Mouse (Mus musculus) cerebellum, adult 2 months (tissue): ENCODE results near the gene Arhgef15. TPM values are rescaled to one million over a fixed set of nuclear protein-coding genes. Genes with fewer than 3 reads are reported as not detected.
A peak's percentile ranks its signal among the peaks of the same experiment; 100 is the strongest.
"Not testable (repeated sequence)": the region's sequence is repeated elsewhere in the genome, so short reads cannot be mapped to it uniquely, and the experiment has no call there.

Experiments
- DNase-seq, 2 experiments: peaks; one replicate each; pipeline ENCODE4 v3.0.0; 2021
- H3K27ac ChIP-seq: fragments of 200-500 bp; 2 replicates; pipeline ENCODE4 v1.5.1; 2012; ENCODE audit warnings: low read length, control low read depth, inconsistent platforms; ENCODE audit not compliant: insufficient read depth
- H3K27me3 ChIP-seq: fragments of 200-500 bp; 2 replicates; pipeline ENCODE4 v1.6.1; 2012; ENCODE audit warnings: inconsistent platforms, mild to moderate bottlenecking, low read length, moderate library complexity; ENCODE audit not compliant: control insufficient read depth, insufficient read depth
- H3K4me1 ChIP-seq: fragments of 200-500 bp; 2 replicates; pipeline ENCODE4 v1.6.1; 2011; ENCODE audit warnings: low read length; ENCODE audit not compliant: control insufficient read depth, insufficient read depth
- H3K4me3 ChIP-seq: fragments of 200-500 bp; replicated peaks from 2 replicates; pipeline ENCODE3; 2011; ENCODE audit warnings: mild to moderate bottlenecking, low read depth, low read length, control low read depth; ENCODE audit not compliant: insufficient read depth
- CTCF ChIP-seq: fragments of 200-500 bp; IDR thresholded peaks from 2 replicates; pipeline ENCODE4 v1.5.1; 2011; ENCODE audit warnings: low read depth, mild to moderate bottlenecking, control low read depth, low read length, moderate library complexity, borderline replicate concordance; ENCODE audit not compliant: insufficient read depth
- POLR2A ChIP-seq: fragments of 200-500 bp; IDR thresholded peaks from 2 replicates; pipeline ENCODE4 v1.6.1; 2011; ENCODE audit warnings: low read length, control low read depth, borderline replicate concordance; ENCODE audit not compliant: insufficient read depth
- WGBS: fragments of 180-500 bp; shearing (Covaris S2); methylation state at CpG from one replicate; pipeline ENCODE4 v1.1.7; 2018; 5-methylcytosine and 5-hydroxymethylcytosine counted together
- polyA plus RNA-seq: library from polyadenylated mRNA; depleted of rRNA; stranded (reverse); fragments of >200 nt; gene quantifications from 2 replicates; pipeline ENCODE4 v1.2.3, GENCODE M21; 2012

The Arhgef15 gene
- polyA plus RNA-seq, 1 experiment = 34.7 TPM

- H3K4me1 ChIP-seq = peaks cover 16% of the 10 kb centered on the region
- peak; percentile 85 to 86 for DNase-seq
- TF ChIP-seq POLR2A = 0 out of 2 replicates have a peak, but pooled peaks have one; percentile 36
- H3K27me3 ChIP-seq, H3K27ac ChIP-seq: not testable (repeated sequence)
- under 1% methylated on average over 38 of the region's 38 CpGs for WGBS
- peak overlapping the region; percentile 84 for H3K4me3 ChIP-seq
These were observed 16.2 kb upstream of the Arhgef15 start for GRCm38 (mm10) chr11:68973250-68974058.

- no peak for TF ChIP-seq POLR2A
- TF ChIP-seq CTCF = no peak
- no peak for DNase-seq
- no peak overlapping the region for H3K4me3 ChIP-seq
- 58% methylated on average over 4 of the region's 4 CpGs for WGBS
- H3K27me3 ChIP-seq = no peaks in the 10 kb centered on the region
- peaks cover 16% of the 10 kb centered on the region for H3K4me1 ChIP-seq
- no peak overlapping the region for H3K27ac ChIP-seq
These were observed 13.0 kb upstream of the Arhgef15 start for GRCm38 (mm10) chr11:68970232-68970631.

GRCm38 (mm10) chr11:68968752-68969151, 11.5 kb upstream of the Arhgef15 start:
- H3K4me3 ChIP-seq = no peak overlapping the region
- DNase-seq = no peak
- no peak for TF ChIP-seq CTCF
- TF ChIP-seq POLR2A = no peak
- H3K27me3 ChIP-seq = no peaks in the 10 kb centered on the region
- 85% methylated on average over 11 of the region's 11 CpGs for WGBS
- peaks cover 16% of the 10 kb centered on the region for H3K4me1 ChIP-seq
- no peak overlapping the region for H3K27ac ChIP-seq

- Histone ChIP-seq H3K4me3 (peak within 1 kb of the TSS; percentile 75), H3K27ac (peak within 1 kb of the TSS; percentile 79), H3K27me3 (no peaks in the 10 kb centered on the region), H3K4me1 (peaks cover 13% of the 10 kb centered on the region)
- under 1% methylated on average over 50 of the region's 50 CpGs for WGBS
- peak; percentile 95 to 96 for DNase-seq
- TF ChIP-seq POLR2A (peak; percentile 50; the same call in 1 of the 2 replicates), CTCF (no peak)
These were observed 10.3 kb upstream of the Arhgef15 start, which contains the start of gene Slc25a35 for GRCm38 (mm10) chr11:68967337-68968282. Gene Slc25a35 (plus strand): TSS chr11:68968131.

GRCm38 (mm10) chr11:68966554-68966953, 9.3 kb upstream of the Arhgef15 start:
- H3K27ac ChIP-seq = no peak overlapping the region
- TF ChIP-seq POLR2A (no peak), CTCF (no peak)
- H3K4me1 ChIP-seq = peaks cover 13% of the 10 kb centered on the region
- 63% methylated on average over 1 of the region's 1 CpGs for WGBS
- no peaks in the 10 kb centered on the region for H3K27me3 ChIP-seq
- no peak overlapping the region for H3K4me3 ChIP-seq
- no peak for DNase-seq

GRCm38 (mm10) chr11:68965845-68966244, 8.6 kb upstream of the Arhgef15 start:
- TF ChIP-seq CTCF (peak; percentile 8; the same call in 1 of the 2 replicates), POLR2A (no peak)
- Histone ChIP-seq H3K4me1 (peaks cover 11% of the 10 kb centered on the region), H3K27me3 (no peaks in the 10 kb centered on the region), H3K27ac (no peak overlapping the region), H3K4me3 (no peak overlapping the region)
- DNase-seq = peak; percentile 57 to 67
- 26% methylated on average over 3 of the region's 3 CpGs for WGBS

- Histone ChIP-seq H3K4me1 (peaks cover 10% of the 10 kb centered on the region), H3K27me3 (no peaks in the 10 kb centered on the region), H3K4me3 (no peak overlapping the region), H3K27ac (no peak overlapping the region)
- no peak for DNase-seq
- TF ChIP-seq CTCF = no peak
- no peak for TF ChIP-seq POLR2A
These were observed 7.8 kb upstream of the Arhgef15 start for GRCm38 (mm10) chr11:68965050-68965449.

- 83% methylated on average over 2 of the region's 2 CpGs for WGBS
- no peak overlapping the region for H3K4me3 ChIP-seq
- TF ChIP-seq POLR2A = no peak
- TF ChIP-seq CTCF = no peak
- no peaks in the 10 kb centered on the region for H3K27me3 ChIP-seq
- no peak overlapping the region for H3K27ac ChIP-seq
- no peaks in the 10 kb centered on the region; the same call in 1 of the 2 replicates for H3K4me1 ChIP-seq
- no peak for DNase-seq
These were observed 6.1 kb upstream of the Arhgef15 start for GRCm38 (mm10) chr11:68963405-68963804.

- H3K4me1 ChIP-seq, DNase-seq, H3K27ac ChIP-seq, H3K4me3 ChIP-seq, H3K27me3 ChIP-seq: not testable (repeated sequence)
- WGBS = 25% methylated on average over 11 of the region's 11 CpGs
These were observed 4.9 kb upstream of the Arhgef15 start for GRCm38 (mm10) chr11:68962159-68962558.
